Mouse (Mus musculus) forebrain, embryonic 16.5 days (tissue): Measurements from ENCODE around the gene Myl6b. TPM values are rescaled to one million over a fixed set of nuclear protein-coding genes. Genes with fewer than 3 reads are reported as not detected.

Experiments used
- ATAC-seq: fragments of 200-750 bp; cut with Nextera tagmentation; 2 replicates; pipeline ENCODE4 v1.8.0; 2017; ENCODE audit warnings: mild to moderate bottlenecking, moderate library complexity
- H3K27ac ChIP-seq: fragments of 300-500 bp; sonication (generic); 2 replicates; pipeline ENCODE4 v1.5.1; 2014; ENCODE audit warnings: low read length, control low read depth
- H3K27me3 ChIP-seq: fragments of 300-500 bp; sonication (generic); replicated peaks from 2 replicates; pipeline ENCODE4 v1.6.1; 2014; ENCODE audit warnings: low read length; ENCODE audit not compliant: control insufficient read depth, insufficient read depth
- H3K36me3 ChIP-seq: fragments of 300-500 bp; sonication (generic); 2 replicates; pipeline ENCODE4 v1.6.1; 2014; ENCODE audit not compliant: control insufficient read depth, insufficient read depth
- H3K4me1 ChIP-seq: fragments of 300-500 bp; sonication (generic); replicated peaks from 2 replicates; pipeline ENCODE4 v1.6.1; 2014; ENCODE audit warnings: low read length; ENCODE audit not compliant: control insufficient read depth, insufficient read depth
- H3K4me2 ChIP-seq: fragments of 300-500 bp; sonication (generic); 2 replicates; pipeline ENCODE4 v1.6.1; 2014; ENCODE audit warnings: mild to moderate bottlenecking, low read length, control low read depth
- H3K4me3 ChIP-seq: fragments of 300-500 bp; sonication (generic); replicated peaks from 2 replicates; pipeline ENCODE4 v1.5.1; 2014; ENCODE audit warnings: mild to moderate bottlenecking, low read length, control low read depth
- H3K9ac ChIP-seq: fragments of 300-500 bp; sonication (generic); replicated peaks from 2 replicates; pipeline ENCODE4 v1.6.1; 2014; ENCODE audit warnings: low read depth, low read length, control low read depth
- H3K9me3 ChIP-seq: fragments of 300-500 bp; sonication (generic); 2 replicates; pipeline ENCODE4 v1.6.1; 2016; ENCODE audit warnings: low read length; ENCODE audit not compliant: control insufficient read depth
- WGBS: fragments of 180-500 bp; shearing (Covaris S2); extraction: QIAGEN DNeasy Blood & Tissue Kit; methylation state at CpG from one replicate; pipeline ENCODE4 v1.1.7; 2014; 5-methylcytosine and 5-hydroxymethylcytosine counted together
- polyA plus RNA-seq: library from polyadenylated mRNA; unstranded; fragments of >200 nt; fragmentation: Nextera tagmentation; extraction: Ambion mirVana; gene quantifications from 2 replicates; pipeline ENCODE4 v1.2.1, GENCODE M21; 2015

Gene Myl6b
- polyA plus RNA-seq, 1 experiment from 2014 or later = 5.9 TPM

GRCm38 (mm10) chr10:128536266-128536940, 37.9 kb upstream of the Myl6b start:
- Histone ChIP-seq H3K9me3 (no peaks in the 10 kb centered on the region), H3K27me3 (no peaks in the 10 kb centered on the region), H3K4me2 (peak overlapping the region; percentile 43), H3K9ac (0 out of 2 replicates have a peak overlapping the region, but pooled peaks have one; percentile 20), H3K27ac (no peak overlapping the region; the same call in 1 of the 2 replicates), H3K4me3 (peak overlapping the region; percentile 22), H3K4me1 (peaks cover 6% of the 10 kb centered on the region; the same call in 1 of the 2 replicates), H3K36me3 (no peaks in the 10 kb centered on the region)
- ATAC-seq = peak; percentile 93
- WGBS = 16% methylated on average over 18 of the region's 18 CpGs

GRCm38 (mm10) chr10:128535624-128536265, 37.3 kb upstream of the Myl6b start:
- Histone ChIP-seq H3K9me3 (no peaks in the 10 kb centered on the region), H3K27me3 (no peaks in the 10 kb centered on the region), H3K27ac (peak overlapping the region; percentile 26; the same call in 1 of the 2 replicates), H3K9ac (0 out of 2 replicates have a peak overlapping the region, but pooled peaks have one; percentile 20), H3K4me2 (peak overlapping the region; percentile 43), H3K4me3 (peak overlapping the region; percentile 22), H3K4me1 (peaks cover 6% of the 10 kb centered on the region; the same call in 1 of the 2 replicates), H3K36me3 (no peaks in the 10 kb centered on the region)
- no peak; the same call in 1 of the 2 replicates for ATAC-seq
- 75% methylated on average over 4 of the region's 4 CpGs for WGBS

- no peak overlapping the region for H3K4me3 ChIP-seq
- H3K4me2 ChIP-seq = no peak overlapping the region
- peaks cover 6% of the 10 kb centered on the region; the same call in 1 of the 2 replicates for H3K4me1 ChIP-seq
- H3K9ac ChIP-seq = no peak overlapping the region
- WGBS = 84% methylated on average over 2 of the region's 2 CpGs
- ATAC-seq = no peak
- H3K9me3 ChIP-seq = no peaks in the 10 kb centered on the region
- H3K27ac ChIP-seq = no peak overlapping the region
- no peaks in the 10 kb centered on the region for H3K27me3 ChIP-seq
- no peaks in the 10 kb centered on the region for H3K36me3 ChIP-seq
These were observed 36.7 kb upstream of the Myl6b start for GRCm38 (mm10) chr10:128535206-128535605.

- 31% methylated on average over 28 of the region's 28 CpGs for WGBS
These were observed 28.2 kb upstream of the Myl6b start for GRCm38 (mm10) chr10:128526366-128527356.

GRCm38 (mm10) chr10:128525671-128526308, 27.3 kb upstream of the Myl6b start, which contains the start of gene Esyt1:
TSS of gene Esyt1 (minus strand) at chr10:128525871.
- H3K9ac ChIP-seq = peak within 1 kb of the TSS; percentile 71
- WGBS = 0% methylated on average over 37 of the region's 37 CpGs
- H3K9me3 ChIP-seq = no peaks in the 10 kb centered on the region
- H3K4me3 ChIP-seq = peak within 1 kb of the TSS; percentile 77
- peak within 1 kb of the TSS; percentile 23; the same call in 1 of the 2 replicates for H3K27ac ChIP-seq
- H3K27me3 ChIP-seq = peaks cover 4% of the 10 kb centered on the region; the same call in 1 of the 2 replicates
- ATAC-seq = peak; percentile 97
- peak within 1 kb of the TSS; percentile 100 for H3K4me2 ChIP-seq
- H3K4me1 ChIP-seq = peaks cover 19% of the 10 kb centered on the region
- no peaks in the 10 kb centered on the region for H3K36me3 ChIP-seq

More at GRCm38 (mm10) chr10:128526366-128527356, 28.2 kb upstream of the Myl6b start:
- peaks cover 19% of the 10 kb centered on the region for H3K4me1 ChIP-seq
- peak overlapping the region; percentile 77 for H3K4me3 ChIP-seq
- H3K9ac ChIP-seq = peak overlapping the region; percentile 71
- H3K4me2 ChIP-seq = peak overlapping the region; percentile 100
- H3K36me3 ChIP-seq = no peaks in the 10 kb centered on the region
- peaks cover 4% of the 10 kb centered on the region; the same call in 1 of the 2 replicates for H3K27me3 ChIP-seq
- no peak for ATAC-seq
- H3K27ac ChIP-seq = no peak overlapping the region
- no peaks in the 10 kb centered on the region for H3K9me3 ChIP-seq

GRCm38 (mm10) chr10:128524732-128525662, 26.5 kb upstream of the Myl6b start:
- Histone ChIP-seq H3K9ac (peak overlapping the region; percentile 71), H3K4me2 (peak overlapping the region; percentile 100), H3K36me3 (no peaks in the 10 kb centered on the region), H3K9me3 (no peaks in the 10 kb centered on the region), H3K27ac (peak overlapping the region; percentile 23; the same call in 1 of the 2 replicates), H3K27me3 (peaks cover 4% of the 10 kb centered on the region; the same call in 1 of the 2 replicates), H3K4me3 (peak overlapping the region; percentile 77), H3K4me1 (peaks cover 19% of the 10 kb centered on the region)
- under 1% methylated on average over 58 of the region's 58 CpGs for WGBS
- ATAC-seq = peak; percentile 34

- Histone ChIP-seq H3K27ac (no peak overlapping the region), H3K27me3 (peaks cover 4% of the 10 kb centered on the region; the same call in 1 of the 2 replicates), H3K4me1 (peaks cover 19% of the 10 kb centered on the region), H3K9ac (no peak overlapping the region), H3K9me3 (no peaks in the 10 kb centered on the region), H3K4me2 (peak overlapping the region; percentile 100), H3K4me3 (peak overlapping the region; percentile 77), H3K36me3 (no peaks in the 10 kb centered on the region)
- WGBS = 13% methylated on average over 11 of the region's 11 CpGs
- ATAC-seq = no peak
These were observed 25.7 kb upstream of the Myl6b start for GRCm38 (mm10) chr10:128524111-128524731.
